Mouse (Mus musculus) CH12.LX (cell line): ENCODE results near the gene Pias4. TPM values are rescaled to one million over a fixed set of nuclear protein-coding genes. Genes with fewer than 3 reads are reported as not detected.

Source experiments
- DNase-seq: peaks from one replicate; pipeline ENCODE4 v3.0.0-alpha.2; 2013; ENCODE audit errors: extremely low read depth
- H3K27ac ChIP-seq: 2 replicates; pipeline ENCODE4 v1.5.1; 2012; ENCODE audit warnings: low read depth, mild to moderate bottlenecking, control low read depth, moderate library complexity; ENCODE audit not compliant: insufficient read depth
- H3K27me3 ChIP-seq: replicated peaks from 2 replicates; pipeline ENCODE3; 2012; ENCODE audit warnings: inconsistent platforms
- H3K36me3 ChIP-seq, 2 experiments: replicated peaks in 1 of 2; 2 replicates each; pipeline versions ENCODE3 to v1.6.1; 2012; ENCODE audit warnings: inconsistent platforms in 1 of 2, low read length in 1 of 2, mild to moderate bottlenecking in 1 of 2, mixed read lengths in 1 of 2, moderate library complexity in 1 of 2; ENCODE audit not compliant: control insufficient read depth in 1 of 2, insufficient read depth in 1 of 2
- H3K4me1 ChIP-seq, 2 experiments: 2 replicates each; pipeline ENCODE4 v1.6.1; 2012; ENCODE audit warnings: inconsistent platforms in 1 of 2, moderate library complexity in 1 of 2; ENCODE audit not compliant: insufficient read depth in 2 of 2, control insufficient read depth in 1 of 2
- H3K4me2 ChIP-seq: 2 replicates; pipeline ENCODE4 v1.6.1; 2012; ENCODE audit warnings: low read depth, mild to moderate bottlenecking, control low read depth; ENCODE audit not compliant: poor library complexity, insufficient read depth, severe bottlenecking
- H3K4me3 ChIP-seq, 3 experiments: fragments of 150-350 bp in 1 of 3; sonication (generic) in 1 of 3; replicated peaks in 1 of 3; 2 replicates each; pipeline versions ENCODE3 to v1.5.1; 2011 to 2012; ENCODE audit warnings: low read depth in 2 of 3, low read length in 2 of 3, mild to moderate bottlenecking in 2 of 3, moderate library complexity in 2 of 3, control low read depth in 1 of 3, improper control_type of control experiment in 1 of 3, inconsistent platforms in 1 of 3, mixed read lengths in 1 of 3; ENCODE audit not compliant: poor library complexity in 1 of 3
- H3K79me2 ChIP-seq: replicated peaks from 2 replicates; pipeline ENCODE4 v1.6.1; 2012; ENCODE audit warnings: mild to moderate bottlenecking, moderate library complexity; ENCODE audit not compliant: control insufficient read depth, poor library complexity, insufficient read depth, severe bottlenecking; ENCODE audit errors: extremely low read depth
- H3K9ac ChIP-seq: 2 replicates; pipeline ENCODE4 v1.6.1; 2012; ENCODE audit warnings: low read depth, mild to moderate bottlenecking, control low read depth, moderate library complexity; ENCODE audit not compliant: insufficient read depth
- H3K9me3 ChIP-seq: replicated peaks from 2 replicates; pipeline ENCODE3; 2012; ENCODE audit warnings: low read length, inconsistent platforms, mixed read lengths
- BHLHE40 ChIP-seq: IDR thresholded peaks from 2 replicates; pipeline ENCODE4 v1.6.1; 2011; ENCODE audit warnings: mild to moderate bottlenecking, low read depth, low read length, improper control_type of control experiment
- CHD2 ChIP-seq: IDR thresholded peaks from 2 replicates; pipeline ENCODE4 v1.6.1; 2011; ENCODE audit warnings: low read length, improper control_type of control experiment
- E2F4 ChIP-seq: IDR thresholded peaks from 2 replicates; pipeline ENCODE4 v1.6.1; 2011; ENCODE audit warnings: low read depth, low read length, improper control_type of control experiment; ENCODE audit not compliant: insufficient replicate concordance
- ELF1 ChIP-seq: IDR thresholded peaks from 2 replicates; pipeline ENCODE4 v1.6.1; 2014; ENCODE audit warnings: low read depth, mild to moderate bottlenecking, inconsistent platforms, low read length, improper control_type of control experiment
- GABPA ChIP-seq: IDR thresholded peaks from 2 replicates; pipeline ENCODE4 v1.6.1; 2012; ENCODE audit warnings: low read depth, low read length, improper control_type of control experiment, inconsistent platforms; ENCODE audit not compliant: insufficient replicate concordance
- JUND ChIP-seq: conservative IDR thresholded peaks from 2 replicates; pipeline ENCODE4 v1.6.1; 2011; ENCODE audit warnings: low read depth, low read length, improper control_type of control experiment
- MAX ChIP-seq: IDR thresholded peaks from 2 replicates; pipeline ENCODE4 v1.6.1; 2011; ENCODE audit warnings: low read length, improper control_type of control experiment
- MAZ ChIP-seq: IDR thresholded peaks from 2 replicates; pipeline ENCODE4 v1.6.1; 2012; ENCODE audit warnings: low read depth, mild to moderate bottlenecking, inconsistent platforms, low read length, improper control_type of control experiment, moderate library complexity
- MXI1 ChIP-seq: IDR thresholded peaks from 2 replicates; pipeline ENCODE4 v1.6.1; 2011; ENCODE audit warnings: mild to moderate bottlenecking, low read depth, low read length, improper control_type of control experiment
- NELFE ChIP-seq: IDR thresholded peaks from 2 replicates; pipeline ENCODE4 v1.6.1; 2011; ENCODE audit warnings: low read depth, low read length, improper control_type of control experiment
- RAD21 ChIP-seq: IDR thresholded peaks from 2 replicates; pipeline ENCODE4 v1.6.1; 2011; ENCODE audit warnings: low read depth, mild to moderate bottlenecking, low read length, improper control_type of control experiment, moderate library complexity
- RCOR1 ChIP-seq: conservative IDR thresholded peaks from 2 replicates; pipeline ENCODE4 v1.6.1; 2012; ENCODE audit warnings: low read depth, mild to moderate bottlenecking, inconsistent platforms, low read length, improper control_type of control experiment
- TBP ChIP-seq: conservative IDR thresholded peaks from 2 replicates; pipeline ENCODE4 v1.6.1; 2011; ENCODE audit warnings: low read depth, low read length, improper control_type of control experiment
- TCF12 ChIP-seq: IDR thresholded peaks from 2 replicates; pipeline ENCODE4 v1.6.1; 2014; ENCODE audit warnings: low read depth, mild to moderate bottlenecking, inconsistent platforms, low read length, improper control_type of control experiment
- ZC3H11A ChIP-seq: IDR thresholded peaks from 2 replicates; pipeline ENCODE4 v1.6.1; 2012; ENCODE audit warnings: low read depth, mild to moderate bottlenecking, inconsistent platforms, low read length, improper control_type of control experiment
- ZMIZ1 ChIP-seq: IDR thresholded peaks from 2 replicates; pipeline ENCODE4 v1.6.1; 2012; ENCODE audit warnings: low read depth, mild to moderate bottlenecking, inconsistent platforms, low read length, improper control_type of control experiment
- dilution Hi-C: fragments of 300-500 bp; cut with MboI; formaldehyde crosslinking; loops from 2 replicates; pipeline ENCODE4 v1.14.3; 2020; ENCODE audit warnings: low sequenced_read_pairs; ENCODE audit not compliant: extremely low pct_unique_long_range_greater_than_20kb, extremely low pct_ligation_motif_present
- in situ Hi-C: fragments of 300-500 bp; cut with MboI; formaldehyde crosslinking; loops from 3 replicates; pipeline ENCODE4 v1.14.3; 2019; ENCODE audit warnings: low sequenced_read_pairs, low pct_ligation_motif_present, low pct_unique_long_range_greater_than_20kb, mixed read lengths
- polyA plus RNA-seq: library from polyadenylated mRNA; unstranded; fragments of >175 nt; gene quantifications from 2 replicates; pipeline ENCODE4 v1.2.1, GENCODE M21; 2012; ENCODE audit warnings: low read depth; ENCODE audit not compliant: insufficient read length
- total RNA-seq, 2 experiments: library from RNA; depleted of rRNA; stranded (reverse); fragments of 300-350 nt in 1 of 2; fragments of >200 nt in 1 of 2; gene quantifications; 2 replicates each; pipeline ENCODE4 v1.2.3; 2012 to 2014

The Pias4 gene
- total and polyA plus RNA-seq, 3 experiments = 15.3 to 33.5 (median 26.6) TPM

GRCm38 (mm10) chr10:81202978-81203720 lies 35.4 kb upstream of the Pias4 start:
- H3K9me3 ChIP-seq = peaks cover 10% of the 10 kb centered on the region
- in situ Hi-C loops = loop anchor here (5.0 kb wide), 1 partner anchor 34 kb away; no protein-coding TSS in a partner anchor
- no peaks in the 10 kb centered on the region for H3K79me2 ChIP-seq
- TF ChIP-seq RAD21 = peak; percentile 11
- no peak for TF ChIP-seq GABPA
- TF ChIP-seq, all 38 proteins: peak for 1
- dilution Hi-C loops = no loop called here
- Histone ChIP-seq H3K4me1 (peaks cover 27 to 41% of the 10 kb centered on the region in 2 experiments), H3K27me3 (no peaks in the 10 kb centered on the region), H3K4me2 (no peak overlapping the region), H3K4me3 (no peak overlapping the region), H3K27ac (no peak overlapping the region), H3K9ac (no peak overlapping the region), H3K36me3 (no peaks in the 10 kb centered on the region)
- DNase-seq = no peak

GRCm38 (mm10) chr10:81201807-81202758 lies 34.4 kb upstream of the Pias4 start, which contains the start of gene Nmrk2:
TSS of gene Nmrk2 (minus strand) at chr10:81202051.
- peaks cover 31 to 47% of the 10 kb centered on the region in 2 experiments for H3K4me1 ChIP-seq
- peaks cover 10% of the 10 kb centered on the region for H3K9me3 ChIP-seq
- in situ Hi-C loops (loop anchor here (5.0 kb wide), 1 partner anchor 35 kb away; no protein-coding TSS in a partner anchor), dilution Hi-C loops (no loop called here)
- H3K4me3 ChIP-seq = no peak within 1 kb of the TSS
- DNase-seq = no peak
- no peaks in the 10 kb centered on the region for H3K27me3 ChIP-seq
- H3K36me3 ChIP-seq = no peaks in the 10 kb centered on the region
- no peak within 1 kb of the TSS for H3K27ac ChIP-seq
- no peak within 1 kb of the TSS for H3K4me2 ChIP-seq
- TF ChIP-seq CHD2 (no peak), ELF1 (no peak), TBP (no peak), E2F4 (no peak), RCOR1 (no peak), TCF12 (no peak), MXI1 (no peak), JUND (no peak), MAX (no peak), MAZ (0 out of 2 replicates have a peak, but pooled peaks have one; percentile 22), GABPA (no peak), NELFE (no peak), BHLHE40 (peak; percentile 43; the same call in 1 of the 2 replicates), ZC3H11A (no peak), ZMIZ1 (no peak)
- TF ChIP-seq, all 38 proteins: peak for 2
- H3K79me2 ChIP-seq = no peaks in the 10 kb centered on the region
- no peak within 1 kb of the TSS for H3K9ac ChIP-seq
